Mouse (Mus musculus) liver, adult 2 months (tissue): Measurements from ENCODE around the gene Stk24.

Source experiments
- CTCF ChIP-seq: fragments of 200-500 bp; IDR thresholded peaks from 2 replicates; pipeline ENCODE4 v1.5.1; 2011; ENCODE audit warnings: low read depth, low read length, control low read depth
- POLR2A ChIP-seq: fragments of 200-500 bp; IDR thresholded peaks from 2 replicates; pipeline ENCODE4 v1.6.1; 2011; ENCODE audit warnings: low read length, control low read depth; ENCODE audit not compliant: insufficient read depth; ENCODE audit errors: extremely low read depth

GRCm38 (mm10) chr14:121379827-121380145, at the start of gene Stk24:
- TF ChIP-seq CTCF (no peak), POLR2A (no peak)
